Mouse (Mus musculus) stomach, embryonic 15.5 days (tissue): ENCODE measurements around the gene Atp13a1. TPM values are rescaled to one million over a fixed set of nuclear protein-coding genes. Genes with fewer than 3 reads are reported as not detected.

Experiments used
- polyA plus RNA-seq: library from polyadenylated mRNA; unstranded; fragments of >200 nt; fragmentation: Nextera tagmentation; extraction: Ambion mirVana; gene quantifications from 2 replicates; pipeline ENCODE4 v1.2.1, GENCODE M21; 2015

Atp13a1 gene
- polyA plus RNA-seq, 1 experiment from 2014 or later: 48.0 TPM

Other genes with a start within 250 kb of the Atp13a1 start
- gene Zfp868, start 165.6 kb upstream of the Atp13a1 start, polyA plus RNA-seq: 19.1 and 19.2 TPM in 2 replicates
- gene Zfp964, start 136.7 kb upstream of the Atp13a1 start, polyA plus RNA-seq: 1.5 and 1.7 TPM in 2 replicates
- gene Zfp869, start 80.4 kb upstream of the Atp13a1 start, polyA plus RNA-seq: 24.3 and 28.5 TPM in 2 replicates
- 5.8 and 6.3 TPM in 2 replicates for gene Zfp963, start 41.2 kb upstream of the Atp13a1 start, polyA plus RNA-seq
- gene Gm20422, start 16.3 kb upstream of the Atp13a1 start, polyA plus RNA-seq: 0.15 and 0.39 TPM in 2 replicates
- 24.7 and 25.4 TPM in 2 replicates for gene Zfp866, start within 50 bp of the Atp13a1 start, polyA plus RNA-seq
- 8.7 and 10.1 TPM in 2 replicates for gene Gmip, start 17.5 kb downstream of the Atp13a1 start, polyA plus RNA-seq
- 0.50 and 0.58 TPM in 2 replicates for gene Lpar2, start 31.3 kb downstream of the Atp13a1 start, polyA plus RNA-seq
- 4.4 and 5.9 TPM in 2 replicates for gene Pbx4, start 41.3 kb downstream of the Atp13a1 start, polyA plus RNA-seq
- 0.83 and 0.95 TPM in 2 replicates for gene Cilp2, start 96.5 kb downstream of the Atp13a1 start, polyA plus RNA-seq
- 3.1 and 3.9 TPM in 2 replicates for gene Tssk6, start 111.0 kb downstream of the Atp13a1 start, polyA plus RNA-seq
- gene Ndufa13, start 111.4 kb downstream of the Atp13a1 start, polyA plus RNA-seq: 183 and 190 TPM in 2 replicates
- 2.8 and 4.1 TPM in 2 replicates for gene Yjefn3, start 111.5 kb downstream of the Atp13a1 start, polyA plus RNA-seq
- 56.0 and 56.8 TPM in 2 replicates for gene Gatad2a, start 205.2 kb downstream of the Atp13a1 start, polyA plus RNA-seq